Mouse (Mus musculus): Measurements from ENCODE around the gene Ifih1. TPM values are rescaled to one million over a fixed set of nuclear protein-coding genes. Genes with fewer than 3 reads are reported as not detected.
A peak's percentile ranks its signal among the peaks of the same experiment; 100 is the strongest.

The Ifih1 gene
- polyA plus RNA-seq, 1 experiment from 2014 or later: 2.1 TPM

DNA sequence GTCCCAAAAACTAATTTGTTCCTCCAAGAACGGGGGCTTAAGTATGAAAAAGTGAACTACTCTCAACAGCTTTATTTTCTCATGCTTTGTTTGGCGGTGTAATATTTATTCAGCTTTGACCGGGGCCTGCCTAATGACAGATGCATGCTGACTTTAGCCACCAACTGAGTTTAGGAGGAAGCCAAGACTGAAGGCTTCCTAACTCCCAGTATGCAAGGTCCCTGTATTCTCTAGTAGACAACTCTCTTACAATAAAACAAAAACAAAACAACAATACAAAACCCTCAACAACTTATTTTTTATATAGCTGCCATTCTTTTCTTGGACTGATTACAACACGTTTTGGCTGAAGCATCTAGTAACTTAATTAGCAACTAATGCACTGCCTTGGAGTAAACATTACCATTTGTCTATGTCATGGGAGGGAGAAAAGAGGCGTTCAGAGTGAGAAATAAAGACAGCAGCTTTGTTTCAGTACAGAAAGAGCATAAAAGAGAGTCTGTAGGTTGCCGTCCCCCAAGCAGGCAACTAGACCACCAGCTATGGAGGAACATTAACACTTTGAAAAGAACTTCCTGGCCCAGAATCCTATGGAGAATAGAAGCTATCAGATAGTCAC lies 725 bp upstream of the Ifih1 start:
- Histone ChIP-seq H3K9me3 (ENCODE audit: control insufficient read depth, low read length) (no peaks in the 10 kb centered on the region), H3K4me1 (ENCODE audit: control insufficient read depth, insufficient read depth, low read length) (peaks cover 10% of the 10 kb centered on the region; the same call in 1 of the 2 replicates), H3K4me2 (ENCODE audit: low read length) (peak overlapping the region; percentile 79), H3K9ac (replicated peaks; ENCODE audit: low read length) (no peak overlapping the region), H3K27me3 (ENCODE audit: control insufficient read depth, insufficient read depth, low read length) (no peaks in the 10 kb centered on the region), H3K4me3 (replicated peaks; ENCODE audit: low read depth, low read length) (peak overlapping the region; percentile 39), H3K36me3 (ENCODE audit: control insufficient read depth, insufficient read depth, low read length) (no peaks in the 10 kb centered on the region), H3K27ac (replicated peaks; ENCODE audit: low read depth, low read length) (no peak overlapping the region)
- ATAC-seq (ENCODE audit: low FRiP score, low TSS enrichment) (no peak; the same call in 1 of the 2 replicates), DNase-seq (no peak)
- WGBS: 12% methylated on average over 6 of the region's 6 CpGs

DNA sequence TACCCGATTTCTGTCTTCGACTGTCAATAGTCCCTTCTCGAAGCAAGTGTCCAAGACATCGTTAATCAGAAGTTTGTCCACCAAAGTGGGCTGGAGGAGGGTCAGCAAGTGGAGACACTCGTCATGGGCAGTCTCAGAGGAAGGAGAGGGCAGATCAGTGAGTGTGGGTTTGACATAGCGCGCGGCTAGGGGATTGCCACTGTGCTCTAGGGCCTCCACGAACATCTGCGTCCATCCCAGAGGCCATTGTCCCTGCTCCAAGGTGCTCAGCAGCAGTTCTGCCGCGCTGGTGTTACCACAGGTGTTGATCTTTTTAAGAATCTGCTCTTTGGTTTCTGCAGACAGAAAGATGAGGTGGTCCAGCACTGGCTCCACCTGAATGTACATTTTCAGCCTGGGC lies 580 bp downstream of the Ifih1 start:
- Histone ChIP-seq H3K9me3 (ENCODE audit: control insufficient read depth, low read length) (no peaks in the 10 kb centered on the region), H3K4me3 (replicated peaks; ENCODE audit: low read depth, low read length) (peak overlapping the region; percentile 39), H3K27ac (replicated peaks; ENCODE audit: low read depth, low read length) (no peak overlapping the region), H3K4me1 (ENCODE audit: control insufficient read depth, insufficient read depth, low read length) (peaks cover 10% of the 10 kb centered on the region; the same call in 1 of the 2 replicates), H3K27me3 (ENCODE audit: control insufficient read depth, insufficient read depth, low read length) (no peaks in the 10 kb centered on the region), H3K36me3 (ENCODE audit: control insufficient read depth, insufficient read depth, low read length) (no peaks in the 10 kb centered on the region), H3K4me2 (ENCODE audit: low read length) (peak overlapping the region; percentile 79), H3K9ac (replicated peaks; ENCODE audit: low read length) (peak overlapping the region; percentile 39; the same call in 1 of the 2 replicates)
- 38% methylated on average over 12 of the region's 12 CpGs for WGBS
- ATAC-seq (ENCODE audit: low FRiP score, low TSS enrichment) (peak; percentile 35; the same call in 1 of the 2 replicates), DNase-seq (peak; percentile 20)

DNA sequence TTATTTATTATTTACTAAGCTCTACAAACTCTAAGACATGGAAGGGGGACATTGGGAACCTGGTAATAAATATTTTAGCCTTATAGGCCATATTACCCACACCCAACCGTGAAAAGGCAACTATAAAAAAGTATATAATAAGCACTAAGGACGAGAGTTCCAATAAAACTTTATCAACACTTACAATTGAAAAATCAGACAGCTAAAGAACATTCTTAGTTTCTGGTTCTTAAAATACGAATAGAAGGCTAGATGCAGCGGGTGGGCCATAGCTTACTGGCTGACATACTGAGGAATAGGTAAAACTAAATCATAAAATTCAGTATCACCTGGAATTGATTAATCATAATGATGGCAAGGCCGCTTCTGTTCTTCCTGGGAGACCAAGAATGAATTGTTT lies 1.2 kb downstream of the Ifih1 start:
- Histone ChIP-seq H3K4me2 (ENCODE audit: low read length) (no peak overlapping the region), H3K27me3 (ENCODE audit: control insufficient read depth, insufficient read depth, low read length) (no peaks in the 10 kb centered on the region), H3K27ac (replicated peaks; ENCODE audit: low read depth, low read length) (no peak overlapping the region), H3K4me3 (replicated peaks; ENCODE audit: low read depth, low read length) (no peak overlapping the region), H3K4me1 (ENCODE audit: control insufficient read depth, insufficient read depth, low read length) (peaks cover 10% of the 10 kb centered on the region; the same call in 1 of the 2 replicates), H3K9ac (replicated peaks; ENCODE audit: low read length) (no peak overlapping the region), H3K9me3 (ENCODE audit: control insufficient read depth, low read length) (no peaks in the 10 kb centered on the region), H3K36me3 (ENCODE audit: control insufficient read depth, insufficient read depth, low read length) (no peaks in the 10 kb centered on the region)
- DNase-seq: no peak
- 93% methylated on average over 5 of the region's 5 CpGs for WGBS
- no peak for ATAC-seq (ENCODE audit: low FRiP score, low TSS enrichment)

DNA sequence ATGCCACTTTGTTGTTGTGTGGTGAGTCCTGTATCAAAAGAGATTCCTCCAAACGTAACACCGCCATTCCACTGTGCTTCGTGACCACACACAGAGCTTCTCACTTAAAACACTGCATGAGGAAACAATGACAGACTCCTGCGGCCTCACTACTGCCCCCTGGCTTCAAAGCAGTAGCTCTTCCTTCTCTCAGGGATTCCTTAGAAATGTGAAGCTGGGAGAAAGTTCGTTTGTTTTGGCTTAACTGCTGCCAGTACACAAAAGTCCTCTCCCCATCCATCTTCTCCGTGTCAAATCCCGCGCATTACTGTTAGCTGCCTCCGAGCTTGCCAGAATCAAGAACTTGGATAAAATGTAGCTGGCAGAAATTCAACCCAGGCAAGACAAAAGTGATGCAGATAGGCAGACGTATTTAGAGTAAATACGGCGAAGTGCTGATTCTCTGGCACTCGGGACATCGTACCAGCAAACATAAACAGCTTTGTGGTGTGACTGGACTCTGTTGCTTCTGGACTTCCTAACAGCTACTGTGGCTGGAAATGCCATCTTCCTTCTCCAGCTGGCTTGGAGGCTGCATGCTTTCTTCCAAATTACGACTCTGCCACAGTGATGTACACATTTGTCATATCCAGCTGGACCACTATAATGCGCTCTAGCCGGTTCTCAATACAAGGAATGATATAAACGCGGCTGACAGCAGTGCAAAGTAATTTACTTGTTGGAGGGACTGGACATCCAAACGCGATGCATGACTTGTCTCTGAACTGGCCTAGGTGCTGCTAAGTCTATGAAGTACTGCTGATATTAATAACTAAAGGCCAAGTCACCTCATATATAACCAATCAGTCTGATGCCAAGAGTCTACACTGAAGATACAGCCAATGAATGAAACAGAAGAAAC lies 2.4 kb downstream of the Ifih1 start:
- no peak overlapping the region for H3K4me2 ChIP-seq (ENCODE audit: low read length)
- H3K9ac ChIP-seq (replicated peaks; ENCODE audit: low read length): no peak overlapping the region
- no peak overlapping the region for H3K27ac ChIP-seq (replicated peaks; ENCODE audit: low read depth, low read length)
- no peaks in the 10 kb centered on the region for H3K27me3 ChIP-seq (ENCODE audit: control insufficient read depth, insufficient read depth, low read length)
- no peaks in the 10 kb centered on the region for H3K9me3 ChIP-seq (ENCODE audit: control insufficient read depth, low read length)
- WGBS: 57% methylated on average over 21 of the region's 21 CpGs
- DNase-seq: peak; percentile 58
- peaks cover 10% of the 10 kb centered on the region; the same call in 1 of the 2 replicates for H3K4me1 ChIP-seq (ENCODE audit: control insufficient read depth, insufficient read depth, low read length)
- no peaks in the 10 kb centered on the region for H3K36me3 ChIP-seq (ENCODE audit: control insufficient read depth, insufficient read depth, low read length)
- no peak overlapping the region for H3K4me3 ChIP-seq (replicated peaks; ENCODE audit: low read depth, low read length)
- ATAC-seq (ENCODE audit: low FRiP score, low TSS enrichment): no peak

DNA sequence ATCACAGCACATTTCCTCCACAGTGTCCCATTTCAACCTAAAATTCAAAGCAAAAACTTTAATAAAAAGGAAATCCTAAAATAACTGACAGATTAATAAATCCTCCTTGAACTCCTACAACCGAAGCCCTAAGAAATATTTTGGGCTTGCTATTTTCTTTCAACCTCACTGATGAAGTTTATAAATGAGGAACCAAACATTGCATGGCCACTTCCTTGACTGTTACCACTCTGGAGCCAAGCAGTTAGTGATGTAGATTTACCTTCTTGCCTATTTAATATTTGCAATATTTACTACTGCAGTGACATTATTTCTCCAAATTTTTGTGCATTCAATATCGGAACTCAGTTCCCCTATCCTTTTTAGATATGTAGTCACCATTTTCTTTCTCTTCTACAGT lies 6.2 kb downstream of the Ifih1 start:
- H3K27me3 ChIP-seq (ENCODE audit: control insufficient read depth, insufficient read depth, low read length): no peaks in the 10 kb centered on the region
- 93% methylated on average over 2 of the region's 2 CpGs for WGBS
- H3K4me2 ChIP-seq (ENCODE audit: low read length): no peak overlapping the region
- ATAC-seq (ENCODE audit: low FRiP score, low TSS enrichment): no peak
- no peak overlapping the region for H3K9ac ChIP-seq (replicated peaks; ENCODE audit: low read length)
- no peak for DNase-seq
- H3K27ac ChIP-seq (replicated peaks; ENCODE audit: low read depth, low read length): no peak overlapping the region
- H3K4me1 ChIP-seq (ENCODE audit: control insufficient read depth, insufficient read depth, low read length): no peaks in the 10 kb centered on the region
- H3K4me3 ChIP-seq (replicated peaks; ENCODE audit: low read depth, low read length): no peak overlapping the region
- no peaks in the 10 kb centered on the region for H3K36me3 ChIP-seq (ENCODE audit: control insufficient read depth, insufficient read depth, low read length)
- H3K9me3 ChIP-seq (ENCODE audit: control insufficient read depth, low read length): no peaks in the 10 kb centered on the region

DNA sequence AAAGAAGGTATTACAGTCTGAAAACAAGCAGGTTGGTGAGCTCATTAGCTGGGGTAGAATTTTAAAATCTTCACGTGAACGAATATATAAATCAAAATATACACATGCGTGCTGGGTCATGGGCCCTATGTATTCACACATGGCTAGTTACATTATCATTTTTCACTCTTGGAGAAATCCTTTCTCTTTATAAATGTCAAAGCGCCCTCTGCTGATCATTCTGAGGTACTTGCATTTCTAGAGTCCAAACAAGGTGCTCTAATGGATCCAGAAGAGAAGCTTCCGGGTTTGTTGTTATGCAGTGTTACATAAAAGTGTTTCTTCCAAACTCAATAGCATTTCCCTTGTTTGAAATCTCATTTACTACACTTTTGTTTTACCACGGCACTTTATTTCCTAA lies 15.6 kb downstream of the Ifih1 start:
- Histone ChIP-seq H3K9ac (replicated peaks; ENCODE audit: low read length) (no peak overlapping the region), H3K9me3 (ENCODE audit: control insufficient read depth, low read length) (no peaks in the 10 kb centered on the region), H3K36me3 (ENCODE audit: control insufficient read depth, insufficient read depth, low read length) (no peaks in the 10 kb centered on the region), H3K4me3 (replicated peaks; ENCODE audit: low read depth, low read length) (no peak overlapping the region), H3K27me3 (ENCODE audit: control insufficient read depth, insufficient read depth, low read length) (no peaks in the 10 kb centered on the region), H3K4me1 (ENCODE audit: control insufficient read depth, insufficient read depth, low read length) (no peaks in the 10 kb centered on the region), H3K4me2 (ENCODE audit: low read length) (no peak overlapping the region), H3K27ac (replicated peaks; ENCODE audit: low read depth, low read length) (no peak overlapping the region)
- no peak for ATAC-seq (ENCODE audit: low FRiP score, low TSS enrichment)
- DNase-seq: peak; percentile 89
- WGBS: 25% methylated on average over 6 of the region's 6 CpGs

DNA sequence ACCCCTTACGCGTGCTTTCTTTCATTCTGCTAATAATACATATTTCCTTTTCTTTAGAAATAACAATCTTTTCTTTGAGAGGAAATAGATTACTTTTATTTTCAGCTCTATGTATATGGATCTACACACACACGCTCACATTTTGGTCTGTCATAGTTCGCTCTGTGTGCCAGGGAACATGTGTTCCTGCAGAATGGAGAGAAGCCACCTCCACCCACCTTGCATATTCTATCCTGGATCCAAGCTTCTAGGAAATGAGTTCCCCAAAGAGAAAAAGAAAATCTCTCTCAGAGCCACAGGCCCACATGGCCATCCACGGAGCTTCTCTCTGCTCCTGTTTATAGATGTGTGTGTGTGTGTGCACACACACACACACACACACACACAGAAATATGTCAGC lies 17.7 kb downstream of the Ifih1 start:
- DNase-seq: no peak
- Histone ChIP-seq H3K9ac (replicated peaks; ENCODE audit: low read length) (no peak overlapping the region), H3K36me3 (ENCODE audit: control insufficient read depth, insufficient read depth, low read length) (no peaks in the 10 kb centered on the region), H3K9me3 (ENCODE audit: control insufficient read depth, low read length) (no peaks in the 10 kb centered on the region), H3K4me1 (ENCODE audit: control insufficient read depth, insufficient read depth, low read length) (no peaks in the 10 kb centered on the region), H3K27me3 (ENCODE audit: control insufficient read depth, insufficient read depth, low read length) (no peaks in the 10 kb centered on the region), H3K4me2 (ENCODE audit: low read length) (no peak overlapping the region), H3K27ac (replicated peaks; ENCODE audit: low read depth, low read length) (no peak overlapping the region), H3K4me3 (replicated peaks; ENCODE audit: low read depth, low read length) (no peak overlapping the region)
- no peak for ATAC-seq (ENCODE audit: low FRiP score, low TSS enrichment)
- 91% methylated on average over 5 of the region's 5 CpGs for WGBS

DNA sequence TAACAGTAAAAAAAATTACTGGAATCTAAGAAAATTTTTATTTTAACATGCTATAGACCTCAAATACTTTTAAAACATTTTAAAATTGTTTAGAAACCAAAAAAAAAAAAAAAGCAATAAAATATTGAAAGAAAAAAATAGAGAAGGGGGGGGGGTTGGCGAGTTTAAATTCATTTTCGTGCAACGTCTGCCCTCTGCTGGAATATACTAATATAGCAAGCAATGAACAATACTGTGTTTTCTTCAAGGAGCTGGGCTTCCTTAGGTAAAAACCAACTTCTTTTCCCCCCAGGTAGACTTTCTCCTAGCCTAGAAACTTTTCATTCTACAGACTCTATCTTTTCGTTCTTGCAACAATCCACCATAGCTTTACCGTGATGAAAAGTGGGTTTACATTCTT lies 18.3 kb downstream of the Ifih1 start:
- H3K27me3 ChIP-seq (ENCODE audit: control insufficient read depth, insufficient read depth, low read length): no peaks in the 10 kb centered on the region
- H3K9ac ChIP-seq (replicated peaks; ENCODE audit: low read length): no peak overlapping the region
- WGBS: 14% methylated on average over 5 of the region's 5 CpGs
- no peaks in the 10 kb centered on the region for H3K4me1 ChIP-seq (ENCODE audit: control insufficient read depth, insufficient read depth, low read length)
- no peak overlapping the region for H3K27ac ChIP-seq (replicated peaks; ENCODE audit: low read depth, low read length)
- no peak overlapping the region for H3K4me2 ChIP-seq (ENCODE audit: low read length)
- no peaks in the 10 kb centered on the region for H3K36me3 ChIP-seq (ENCODE audit: control insufficient read depth, insufficient read depth, low read length)
- ATAC-seq (ENCODE audit: low FRiP score, low TSS enrichment): no peak
- no peaks in the 10 kb centered on the region for H3K9me3 ChIP-seq (ENCODE audit: control insufficient read depth, low read length)
- DNase-seq: peak; percentile 81
- H3K4me3 ChIP-seq (replicated peaks; ENCODE audit: low read depth, low read length): no peak overlapping the region
